Mouse (Mus musculus) left cerebral cortex, postnatal 4 days (tissue): ENCODE measurements around the gene Etv6. TPM values are rescaled to one million over a fixed set of nuclear protein-coding genes. Genes with fewer than 3 reads are reported as not detected.

Experiments
- DNase-seq: peaks from one replicate; pipeline ENCODE4 v3.0.0-alpha.2; 2022
- intact Hi-C: fragments of 180-260 bp; cut with DNase I; formaldehyde crosslinking; loops from one replicate; pipeline ENCODE4 v1.15.1; 2025
- total RNA-seq, 2 experiments: library from RNA; stranded (reverse); gene quantifications; 2 replicates each; pipeline ENCODE4 v1.2.3; 2021

Gene Etv6
- total RNA-seq, 2 experiments from 2014 or later, result 18.8 to 27.2 TPM

DNA sequence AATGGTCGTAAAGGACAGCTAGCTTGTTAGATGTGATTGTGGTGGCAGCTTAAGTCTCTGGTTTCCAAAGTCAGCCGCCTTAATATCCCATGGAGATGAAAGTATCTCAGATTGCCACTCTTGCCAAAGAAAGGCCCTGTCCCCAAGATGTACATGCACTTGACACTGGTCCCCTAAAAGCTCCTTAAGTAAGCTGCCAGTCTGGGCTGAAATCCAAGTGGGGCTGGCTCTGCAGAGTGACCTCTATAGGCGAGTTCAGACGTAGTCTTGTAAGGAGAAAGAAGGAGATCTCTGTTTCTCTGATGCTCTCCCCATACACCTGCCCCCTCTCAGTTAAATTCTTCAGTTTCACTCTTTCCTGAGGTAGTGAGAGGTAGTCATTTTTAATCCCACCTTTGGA lies 200.8 kb downstream of the Etv6 start:
- intact Hi-C loops, result no loop called here

DNA sequence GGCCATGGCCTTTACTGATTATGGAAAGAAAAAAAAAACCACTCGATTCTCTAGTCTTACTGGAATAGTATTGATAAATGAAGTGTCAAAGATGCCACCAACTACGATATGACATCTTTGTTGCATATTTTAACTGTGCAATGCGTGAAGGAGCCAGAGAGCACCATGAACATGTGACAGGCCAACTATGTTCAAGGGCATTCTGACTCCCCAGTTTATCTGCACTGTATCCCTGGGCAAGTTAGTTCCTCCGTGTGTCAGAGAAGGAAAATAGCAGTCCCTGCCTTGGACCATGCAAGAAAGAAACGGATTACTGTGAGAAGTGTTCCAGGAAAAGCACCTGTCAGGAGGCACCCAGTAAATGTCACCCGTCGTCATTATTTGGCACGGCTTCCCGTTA lies 203.0 kb downstream of the Etv6 start:
- intact Hi-C loops, result no loop called here

More for the DNA sequence above, 200.8 kb downstream of the Etv6 start:
- DNase-seq, result peak; percentile 24

DNA sequence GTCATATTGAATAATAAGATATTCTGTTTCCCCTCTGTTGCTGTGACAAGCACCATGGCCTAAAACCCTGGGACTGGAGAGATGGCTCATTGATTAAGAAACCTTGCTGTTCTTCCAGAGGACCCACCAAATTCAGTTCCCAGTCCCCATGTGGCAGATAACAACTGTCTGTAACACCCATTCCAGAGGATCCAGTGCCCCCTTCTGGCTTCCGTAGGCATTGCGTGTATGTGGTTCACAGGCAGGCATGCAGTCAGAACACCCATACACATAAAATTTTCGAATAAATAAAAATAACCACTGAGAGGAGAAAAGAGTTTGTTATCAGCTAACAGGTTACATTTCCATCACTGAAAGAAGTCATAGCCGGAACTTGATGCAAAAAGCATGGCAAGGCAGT lies 205.5 kb downstream of the Etv6 start:
- no peak for DNase-seq
- intact Hi-C loops, result no loop called here

More for the DNA sequence above, 203.0 kb downstream of the Etv6 start:
- DNase-seq, result no peak

DNA sequence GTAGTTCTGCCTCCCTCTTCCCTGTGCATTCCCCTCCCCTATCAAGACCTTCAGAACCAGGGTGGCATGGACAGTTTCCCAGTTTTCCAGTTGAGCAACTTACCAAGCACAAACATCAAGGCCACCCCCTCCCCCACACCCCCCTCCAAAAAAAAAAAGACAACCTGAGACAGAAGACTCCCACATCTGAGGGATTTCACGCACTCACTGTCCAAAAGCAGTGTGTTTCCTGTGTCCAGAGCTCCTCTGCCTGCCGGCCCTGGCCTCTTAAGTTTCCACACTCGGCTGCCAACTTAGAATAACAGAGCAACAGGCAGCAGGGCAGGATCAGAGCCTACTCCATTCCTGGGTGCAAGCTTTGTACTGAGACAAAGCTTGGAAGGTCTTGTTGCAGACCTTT lies 207.6 kb downstream of the Etv6 start:
- intact Hi-C loops, result no loop called here
- DNase-seq, result no peak

DNA sequence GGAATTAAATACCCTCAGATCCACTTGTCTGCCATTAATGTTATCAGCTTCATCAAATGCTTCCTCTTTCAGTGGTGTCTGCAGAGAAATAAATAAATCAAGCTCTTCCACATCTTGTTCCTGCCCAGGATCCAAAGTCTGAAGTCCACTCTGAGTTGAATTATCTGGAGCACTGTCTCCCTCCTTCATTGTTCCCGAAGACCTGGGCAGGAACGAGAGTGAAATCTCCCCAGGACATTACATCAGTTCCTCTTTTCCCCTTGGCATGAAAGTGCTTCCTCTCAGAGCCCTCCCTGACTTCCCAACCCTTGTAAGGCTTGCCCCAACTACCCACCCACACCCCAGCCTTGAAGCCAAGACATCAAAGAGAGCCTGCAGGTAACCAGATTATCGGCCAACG lies 208.0 kb downstream of the Etv6 start:
- intact Hi-C loops, result no loop called here
- DNase-seq, result no peak

DNA sequence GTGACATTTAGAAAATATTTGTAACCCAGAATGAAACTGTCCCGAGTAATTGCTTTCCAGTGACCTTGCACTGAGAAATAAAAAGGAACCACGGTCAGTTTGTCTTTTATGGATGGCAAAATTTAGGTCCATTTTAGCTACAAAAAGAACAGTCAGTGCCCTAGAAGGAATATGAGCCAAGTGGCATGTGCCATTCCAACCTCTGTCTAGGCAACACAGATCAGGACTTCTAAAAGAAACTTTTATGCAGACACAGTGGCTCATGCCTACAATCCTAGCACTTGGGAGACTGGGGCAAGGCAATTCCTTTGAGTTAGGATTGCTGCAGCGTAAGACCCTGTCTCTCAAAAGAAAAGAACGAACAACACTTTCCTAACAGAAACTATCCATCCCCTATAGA lies 208.6 kb downstream of the Etv6 start:
- DNase-seq, result no peak
- intact Hi-C loops, result no loop called here

DNA sequence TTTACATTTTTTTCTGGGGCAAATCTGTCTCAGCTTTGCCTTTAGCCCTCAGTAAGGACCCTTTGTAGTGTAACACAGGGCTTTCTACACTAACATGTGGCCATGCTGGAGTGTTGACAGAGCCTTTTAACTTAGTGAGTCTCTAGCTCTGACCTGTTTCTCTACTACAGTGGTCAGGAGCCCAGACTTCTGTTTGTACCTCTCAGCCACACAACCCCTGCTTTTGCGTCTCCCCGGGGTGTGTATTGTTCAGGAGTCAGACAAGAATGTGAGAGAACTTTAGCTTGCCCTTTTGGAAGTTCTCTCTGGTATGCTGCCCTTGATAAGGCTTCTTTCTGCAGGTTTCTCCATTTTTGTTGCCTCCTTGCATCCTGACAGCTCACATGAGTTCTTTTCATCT lies 210.6 kb downstream of the Etv6 start:
- intact Hi-C loops, result no loop called here
- DNase-seq, result no peak

DNA sequence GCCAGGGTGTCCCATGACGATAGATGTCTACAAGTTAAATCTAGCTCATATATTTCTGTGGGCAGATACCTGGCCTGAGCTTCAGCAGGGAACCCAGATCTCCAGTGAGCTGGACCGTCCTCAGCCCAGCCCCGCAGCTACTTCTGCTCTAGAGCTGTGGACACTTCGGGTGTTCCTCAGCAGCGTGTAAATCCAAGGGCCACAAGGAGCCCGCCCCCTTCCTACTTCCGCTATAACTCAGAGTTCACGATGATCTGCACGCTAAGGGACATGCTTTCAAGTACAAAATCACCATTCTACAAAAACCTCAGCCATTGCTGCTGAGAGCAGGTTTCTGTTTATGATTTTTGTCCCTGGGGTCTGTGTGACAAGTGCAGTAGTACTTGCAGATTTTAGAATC lies 211.8 kb downstream of the Etv6 start:
- intact Hi-C loops, result no loop called here
- DNase-seq, result no peak

DNA sequence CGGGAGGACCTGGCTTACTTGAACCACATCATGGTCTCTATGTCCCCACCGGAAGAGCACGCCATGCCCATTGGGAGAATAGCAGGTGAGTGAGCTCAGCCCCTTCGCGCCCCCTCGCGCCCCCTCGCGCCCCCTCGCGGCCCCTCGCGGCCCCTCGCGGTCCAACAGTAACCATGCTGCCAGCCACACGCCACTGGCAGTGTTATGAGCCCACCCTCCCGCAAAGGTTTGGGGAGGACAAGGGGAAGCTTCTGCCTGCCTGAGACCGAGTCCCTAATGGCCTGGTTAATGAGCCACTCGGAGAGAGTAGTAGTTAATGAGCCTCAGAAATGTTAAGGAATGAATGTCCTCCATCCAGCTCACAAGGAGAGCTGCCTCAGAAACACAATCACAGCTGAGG lies 213.2 kb downstream of the Etv6 start:
- no peak for DNase-seq
- intact Hi-C loops, result no loop called here

DNA sequence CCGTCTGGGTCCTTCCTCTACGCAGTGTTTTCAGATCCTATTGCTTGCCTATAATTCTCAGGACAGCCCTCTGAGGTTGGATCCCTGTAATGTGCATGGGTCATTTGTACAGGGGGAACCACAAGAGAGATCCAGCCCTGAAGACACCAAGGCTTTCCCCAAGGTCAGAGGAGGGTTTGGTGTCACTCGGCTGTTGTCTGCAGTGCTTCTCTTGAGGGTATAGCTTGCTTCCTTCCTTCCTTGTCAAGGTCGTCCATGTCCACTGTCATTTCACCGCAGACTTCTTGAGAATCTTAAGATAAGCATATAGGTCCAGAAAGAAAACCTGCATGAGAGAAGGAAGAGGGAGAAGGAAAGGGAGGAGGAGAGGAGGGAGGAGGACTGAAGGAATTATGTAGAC lies 215.3 kb downstream of the Etv6 start:
- no peak for DNase-seq
- intact Hi-C loops, result no loop called here

DNA sequence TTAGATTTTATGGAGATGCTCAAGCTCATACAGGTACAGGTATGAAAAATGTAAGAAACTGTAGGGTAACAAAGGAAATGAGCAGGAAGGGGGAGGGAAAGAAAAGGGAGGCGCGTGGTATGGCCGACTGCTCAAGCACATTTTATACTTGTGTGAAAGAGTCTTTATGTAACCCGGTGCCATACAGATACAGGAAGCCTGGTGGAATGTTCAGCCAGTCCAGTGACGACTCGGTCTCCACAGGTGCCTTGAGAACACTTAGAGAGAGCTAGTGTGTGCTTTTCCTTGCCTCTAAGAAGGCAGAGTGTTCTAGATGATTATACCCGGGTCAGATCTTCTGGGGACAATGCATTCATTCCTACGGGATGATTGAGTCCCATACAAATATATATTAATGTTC lies 215.9 kb downstream of the Etv6 start:
- intact Hi-C loops, result no loop called here
- no peak for DNase-seq

DNA sequence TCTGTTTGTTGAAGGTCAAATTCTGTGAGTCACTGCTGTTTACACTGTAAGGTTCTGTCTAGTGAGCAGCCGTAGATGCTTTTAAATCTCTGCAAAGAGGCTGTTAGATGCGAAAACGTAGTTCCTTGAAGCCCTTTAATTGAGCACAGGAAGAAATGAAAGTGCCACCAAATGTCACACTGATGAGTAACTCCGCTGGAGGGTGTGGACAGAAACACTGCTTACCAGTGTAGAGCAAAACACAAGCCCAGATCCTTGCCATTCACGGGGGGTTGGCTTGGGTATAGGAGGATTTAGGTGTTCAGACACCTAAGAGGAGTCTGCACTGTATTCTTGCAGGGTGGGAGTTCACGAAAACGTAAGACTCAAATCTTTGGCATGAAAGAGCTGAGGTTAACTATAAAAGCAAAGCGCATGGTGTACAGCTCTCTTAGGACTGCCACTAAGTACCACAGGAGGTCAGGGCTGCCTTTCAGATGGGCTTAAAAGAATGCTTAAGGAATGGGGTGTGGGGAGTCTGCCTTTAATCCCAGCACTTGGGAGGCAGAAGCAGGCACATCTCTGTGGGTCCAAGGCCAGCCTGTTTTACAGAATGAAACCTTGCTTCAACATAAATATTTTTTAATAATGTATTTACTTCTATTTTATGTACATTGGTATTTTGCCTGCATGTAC lies 216.7 kb downstream of the Etv6 start:
- intact Hi-C loops, result no loop called here
- DNase-seq, result no peak

DNA sequence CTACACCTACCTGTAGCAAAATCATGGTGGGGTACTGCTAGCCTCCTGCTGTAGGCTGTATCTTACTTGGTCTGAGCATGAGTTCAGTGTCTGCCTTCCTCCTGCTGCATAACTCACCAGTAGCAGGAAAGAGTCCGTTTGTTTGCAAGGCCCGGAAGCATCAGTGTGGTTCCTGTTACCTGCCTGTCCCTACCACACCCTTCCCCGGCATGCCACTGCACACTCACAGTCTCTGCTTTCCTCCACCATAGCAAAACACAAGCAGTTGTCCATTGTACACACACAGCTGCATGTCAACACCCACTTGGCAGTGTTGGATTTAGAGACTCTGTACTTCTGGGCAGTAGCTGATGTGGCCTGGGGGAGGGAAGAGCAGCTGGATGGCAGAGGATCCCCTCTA lies 220.9 kb downstream of the Etv6 start:
- intact Hi-C loops, result no loop called here
- no peak for DNase-seq

DNA sequence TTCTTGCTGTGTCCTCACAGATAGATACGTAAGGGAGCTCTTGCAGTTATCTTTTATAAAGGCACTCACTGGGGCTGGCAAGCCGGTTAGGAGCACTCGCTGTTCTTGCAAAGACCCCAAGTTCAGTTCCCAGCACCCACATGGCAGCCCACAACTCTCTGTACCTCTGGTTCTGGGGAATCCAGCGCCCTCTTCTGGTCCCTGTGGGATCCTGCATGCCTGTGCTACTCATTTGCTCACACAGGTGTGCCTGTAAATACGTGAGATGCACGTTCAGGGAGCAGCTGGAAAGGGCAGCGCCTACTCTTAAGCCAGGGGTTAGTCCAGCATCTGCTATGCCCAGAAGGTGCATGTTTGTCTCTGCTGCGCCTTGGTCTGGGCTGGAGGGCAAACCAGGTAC lies 224.4 kb downstream of the Etv6 start:
- intact Hi-C loops, result no loop called here
- no peak for DNase-seq

DNA sequence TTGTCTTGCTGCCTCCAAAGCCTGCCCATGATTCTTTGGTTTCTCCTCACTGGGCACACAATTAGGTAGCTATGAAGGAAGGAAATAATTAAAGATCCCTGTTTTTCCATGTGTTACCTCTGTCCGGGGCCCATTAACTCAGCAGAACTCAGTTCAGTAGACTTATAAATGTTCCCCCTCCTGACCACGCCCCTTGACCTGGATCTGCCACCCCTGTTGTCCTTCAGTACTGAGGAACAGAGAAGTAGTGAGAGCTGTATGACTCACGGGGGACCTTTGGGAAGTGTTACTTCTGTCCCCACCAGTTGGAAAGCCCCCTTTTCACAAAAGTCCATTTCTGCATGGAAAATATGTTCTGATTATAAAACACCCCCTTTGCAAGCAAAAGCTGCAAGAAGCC lies 226.4 kb downstream of the Etv6 start:
- no peak for DNase-seq
- intact Hi-C loops, result no loop called here

DNA sequence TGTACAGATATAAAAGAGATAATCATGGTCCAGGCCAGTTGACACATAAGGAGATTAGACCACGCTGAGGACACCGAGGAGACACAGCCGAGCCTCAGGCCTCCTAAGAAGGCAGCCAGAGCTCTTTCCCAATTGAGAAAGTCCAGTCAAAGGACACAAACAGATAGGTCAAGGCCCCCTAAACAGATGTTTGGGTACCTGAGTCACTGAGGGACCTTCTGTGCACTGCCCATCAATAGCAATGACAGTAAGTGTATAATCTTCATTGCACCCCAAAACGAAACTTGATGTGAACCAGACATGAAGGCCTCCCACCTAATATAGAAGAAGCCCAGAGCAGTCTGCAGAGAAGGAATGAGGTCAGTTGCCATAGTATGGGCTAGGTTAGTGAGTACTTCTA lies 226.9 kb downstream of the Etv6 start:
- intact Hi-C loops, result no loop called here

DNA sequence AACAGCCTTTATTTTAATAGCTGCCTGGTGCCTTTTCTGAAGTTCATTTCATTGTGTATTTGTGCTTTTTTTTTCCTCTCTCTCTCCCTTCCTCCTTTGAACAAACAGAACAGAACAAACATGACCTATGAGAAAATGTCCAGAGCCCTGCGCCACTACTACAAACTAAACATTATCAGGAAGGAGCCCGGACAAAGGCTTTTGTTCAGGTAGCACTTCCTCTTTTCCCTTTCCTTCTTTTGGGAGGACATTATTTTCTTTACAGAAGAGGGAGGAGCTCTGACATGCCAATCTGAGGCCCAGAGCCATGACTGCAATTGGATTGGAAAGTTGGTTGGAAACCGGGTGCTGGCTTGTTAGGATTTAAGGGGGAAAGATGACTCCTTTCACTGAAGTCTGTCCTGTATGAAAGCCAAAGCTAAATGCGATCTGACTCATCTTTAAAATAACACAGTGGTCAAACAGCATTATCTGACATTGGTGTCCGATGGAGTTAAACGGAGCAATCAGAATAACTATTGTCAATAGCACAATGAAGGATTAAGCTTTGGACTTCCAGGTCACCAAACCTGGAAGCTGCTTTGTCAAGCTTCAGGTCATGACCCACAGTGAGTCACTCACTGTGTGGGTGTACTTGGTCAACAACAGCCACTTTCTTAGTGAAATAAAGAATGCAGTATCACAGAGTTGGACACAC lies 227.6 kb downstream of the Etv6 start:
- DNase-seq, result no peak
- intact Hi-C loops, result no loop called here

More for the DNA sequence above, 226.9 kb downstream of the Etv6 start:
- DNase-seq, result no peak

DNA sequence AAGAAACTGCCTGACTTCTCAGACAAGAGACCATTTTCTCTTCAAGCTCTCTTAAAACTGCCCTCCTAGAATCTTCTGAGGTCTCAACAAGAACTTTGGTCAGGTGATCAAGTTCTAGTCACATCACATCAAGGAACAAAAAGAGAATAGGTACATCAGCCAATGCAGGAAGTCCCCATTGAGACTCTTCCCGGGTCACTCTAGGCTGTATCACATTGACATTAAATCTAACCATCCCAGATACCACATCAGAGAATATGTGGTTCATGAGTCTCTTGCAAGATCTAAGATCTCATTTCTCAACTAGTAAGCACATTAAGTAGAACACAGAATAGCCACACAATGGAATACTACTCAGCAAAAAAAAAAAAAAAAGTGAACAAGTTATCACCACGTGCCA lies 238.4 kb downstream of the Etv6 start:
- intact Hi-C loops, result no loop called here
- no peak for DNase-seq

DNA sequence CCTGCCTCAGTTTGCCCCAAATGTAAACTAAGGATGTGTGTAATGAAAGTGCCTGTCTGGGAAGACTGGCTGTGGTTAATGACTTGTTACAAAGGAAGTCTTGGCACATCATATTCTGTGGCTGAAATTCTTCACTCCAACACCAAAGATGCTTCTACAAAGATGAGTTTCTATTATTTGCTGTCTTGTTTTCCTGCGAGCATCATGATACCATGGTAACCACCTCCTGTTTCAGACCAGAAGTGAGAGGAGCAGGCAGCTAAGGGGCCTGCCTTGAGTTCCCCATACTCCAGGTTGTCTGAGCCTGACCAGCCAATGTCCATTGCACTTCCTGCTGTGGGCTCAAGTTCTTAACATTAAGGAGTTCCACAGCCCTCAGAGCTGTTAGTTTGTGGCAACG lies 241.5 kb downstream of the Etv6 start:
- intact Hi-C loops, result no loop called here
- no peak for DNase-seq

DNA sequence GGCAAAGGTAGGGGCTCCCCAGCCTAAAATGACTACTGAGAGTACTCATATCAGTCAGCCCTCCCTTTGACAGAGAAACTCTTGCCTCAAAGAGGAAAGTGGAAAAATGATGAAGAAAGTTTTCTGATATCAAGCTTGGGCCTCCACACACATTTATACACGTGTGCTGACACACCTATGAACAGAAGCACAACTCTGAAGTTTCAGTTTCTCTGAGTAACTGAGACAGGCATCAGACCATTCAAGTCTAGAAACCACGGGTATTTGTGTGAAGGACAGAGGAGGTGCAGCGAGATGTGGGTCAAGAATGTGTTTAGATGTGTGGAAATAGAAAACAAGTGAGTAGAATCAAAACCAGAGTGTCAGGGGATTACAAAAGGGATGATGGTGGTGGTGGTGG lies 246.6 kb downstream of the Etv6 start:
- intact Hi-C loops, result no loop called here
- no peak for DNase-seq

DNA sequence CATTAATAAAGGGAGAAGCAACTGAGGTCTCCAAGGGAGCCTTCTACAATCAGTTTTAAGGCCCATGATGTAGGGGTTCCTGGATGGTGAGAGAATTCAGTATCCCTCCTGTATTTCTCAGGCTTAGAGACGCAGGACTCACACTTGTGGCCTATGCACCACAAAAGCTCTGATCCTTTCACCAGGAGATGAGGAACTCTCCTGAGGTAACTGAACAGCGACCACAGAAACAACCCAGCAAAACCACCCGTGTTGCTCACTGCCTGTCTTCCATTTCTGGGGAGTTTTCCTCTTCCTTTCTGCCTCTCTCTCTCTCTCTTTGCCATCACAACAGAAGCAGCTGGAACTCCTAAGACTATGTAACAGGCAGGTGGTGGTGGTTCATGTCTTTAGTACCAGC lies 256.3 kb downstream of the Etv6 start:
- DNase-seq, result no peak
- intact Hi-C loops, result no loop called here

DNA sequence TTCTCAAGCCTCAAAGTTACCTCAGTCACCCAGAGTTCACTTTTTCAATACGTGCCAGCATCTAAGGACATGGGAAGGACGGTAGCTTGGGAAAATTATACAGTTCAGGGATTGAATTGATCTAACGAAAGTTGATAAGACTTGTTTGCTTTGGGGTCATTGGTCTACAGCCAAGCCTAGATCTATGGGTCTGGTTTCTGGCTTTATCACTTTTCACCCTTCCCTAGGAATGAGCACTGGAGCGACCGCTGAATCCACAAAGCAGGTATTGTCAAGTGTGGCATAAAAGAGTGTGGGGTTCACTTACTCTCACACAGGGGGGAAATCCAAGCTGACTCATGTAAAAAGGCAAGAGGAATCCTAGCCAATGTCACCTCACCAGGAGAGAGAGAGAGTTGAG lies 256.9 kb downstream of the Etv6 start:
- no peak for DNase-seq
- intact Hi-C loops, result no loop called here
